Mouse (Mus musculus) brain, embryonic 14.5 days (tissue): ENCODE results near the gene Ndufc1.

Experiments used
- CTCF ChIP-seq: fragments of 200-500 bp; IDR thresholded peaks from 2 replicates; pipeline ENCODE4 v1.5.1; 2012; ENCODE audit warnings: inconsistent platforms, mild to moderate bottlenecking, moderate library complexity, borderline replicate concordance; ENCODE audit not compliant: insufficient read depth, insufficient read length; ENCODE audit errors: extremely low read depth
- POLR2A ChIP-seq: fragments of 200-500 bp; IDR thresholded peaks from 2 replicates; pipeline ENCODE4 v1.6.1; 2012; ENCODE audit warnings: mild to moderate bottlenecking, inconsistent platforms, borderline replicate concordance; ENCODE audit not compliant: poor library complexity, insufficient read depth, insufficient read length, severe bottlenecking; ENCODE audit errors: extremely low read depth

DNA sequence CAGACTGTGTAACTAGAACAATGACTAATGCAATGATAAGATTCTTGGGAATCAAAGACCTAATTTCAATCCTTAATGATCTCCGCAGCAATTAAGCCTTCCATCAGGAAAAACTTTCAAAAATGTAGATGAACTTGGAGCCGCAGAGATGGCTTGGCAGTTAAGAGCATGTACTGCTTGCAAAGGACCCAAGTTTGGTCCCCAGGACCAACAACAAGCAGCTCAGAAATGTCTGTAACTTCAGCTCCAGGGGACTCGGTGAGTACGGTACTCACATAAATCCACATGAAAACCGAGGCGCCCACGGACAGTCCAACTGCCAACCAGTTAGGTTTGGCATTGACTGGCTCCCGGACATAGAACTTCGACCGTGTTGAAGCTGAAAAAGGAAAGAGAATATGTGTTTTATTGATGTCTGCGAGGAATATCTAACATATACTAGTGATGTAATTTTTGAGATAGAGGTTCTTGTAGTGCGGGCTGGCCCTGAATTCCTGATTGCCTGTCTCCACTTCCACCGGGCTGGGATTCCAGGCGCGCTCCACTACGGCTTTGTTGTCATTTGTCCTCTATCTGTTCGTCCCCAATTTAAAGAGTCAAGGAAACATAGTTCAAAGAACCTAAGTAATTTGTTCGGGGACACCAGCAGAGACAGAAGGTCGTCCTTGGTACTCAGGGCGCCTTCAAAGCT lies 773 bp downstream of the Ndufc1 start:
- TF ChIP-seq CTCF (no peak), POLR2A (no peak)
